Mouse (Mus musculus) neural tube, embryonic 12.5 days (tissue): Measurements from ENCODE around the gene Phf20. TPM values are rescaled to one million over a fixed set of nuclear protein-coding genes. Genes with fewer than 3 reads are reported as not detected.

Experiments
- ATAC-seq: fragments of 200-750 bp; cut with Nextera tagmentation; 2 replicates; pipeline ENCODE4 v1.8.0; 2017; ENCODE audit warnings: low read depth, mild to moderate bottlenecking, moderate TSS enrichment, moderate library complexity; ENCODE audit not compliant: low FRiP score
- H3K27ac ChIP-seq: fragments of 300-500 bp; sonication (generic); 2 replicates; pipeline ENCODE4 v1.5.1; 2016
- H3K27me3 ChIP-seq: fragments of 300-500 bp; sonication (generic); replicated peaks from 2 replicates; pipeline ENCODE4 v1.6.1; 2016; ENCODE audit warnings: mild to moderate bottlenecking
- H3K36me3 ChIP-seq: fragments of 300-500 bp; sonication (generic); 2 replicates; pipeline ENCODE4 v1.6.1; 2016; ENCODE audit warnings: mild to moderate bottlenecking
- H3K4me1 ChIP-seq: fragments of 300-500 bp; sonication (generic); 2 replicates; pipeline ENCODE4 v1.6.1; 2016
- H3K4me2 ChIP-seq: fragments of 300-500 bp; sonication (generic); replicated peaks from 2 replicates; pipeline ENCODE4 v1.6.1; 2016; ENCODE audit warnings: mild to moderate bottlenecking
- H3K4me3 ChIP-seq: fragments of 300-500 bp; sonication (generic); 2 replicates; pipeline ENCODE4 v1.5.1; 2016
- H3K9ac ChIP-seq: fragments of 300-500 bp; sonication (generic); 2 replicates; pipeline ENCODE4 v1.6.1; 2016; ENCODE audit warnings: mild to moderate bottlenecking
- H3K9me3 ChIP-seq: fragments of 300-500 bp; sonication (generic); 2 replicates; pipeline ENCODE4 v1.6.1; 2016; ENCODE audit warnings: mild to moderate bottlenecking
- WGBS: fragments of 180-500 bp; shearing (Covaris S2); methylation state at CpG from one replicate; pipeline ENCODE4 v1.1.7; 2016; 5-methylcytosine and 5-hydroxymethylcytosine counted together
- microRNA-seq: library from miRNA; unstranded; fragments of <30 nt; microRNA quantifications from one replicate; pipeline ENCODE4, GENCODE M21; 2017
- polyA plus RNA-seq: library from polyadenylated mRNA; unstranded; fragments of >200 nt; fragmentation: Nextera tagmentation; extraction: Ambion mirVana; gene quantifications from 2 replicates; pipeline ENCODE4 v1.2.1, GENCODE M21; 2016

Phf20 gene
- polyA plus RNA-seq, 1 experiment from 2014 or later: 91.0 TPM

DNA sequence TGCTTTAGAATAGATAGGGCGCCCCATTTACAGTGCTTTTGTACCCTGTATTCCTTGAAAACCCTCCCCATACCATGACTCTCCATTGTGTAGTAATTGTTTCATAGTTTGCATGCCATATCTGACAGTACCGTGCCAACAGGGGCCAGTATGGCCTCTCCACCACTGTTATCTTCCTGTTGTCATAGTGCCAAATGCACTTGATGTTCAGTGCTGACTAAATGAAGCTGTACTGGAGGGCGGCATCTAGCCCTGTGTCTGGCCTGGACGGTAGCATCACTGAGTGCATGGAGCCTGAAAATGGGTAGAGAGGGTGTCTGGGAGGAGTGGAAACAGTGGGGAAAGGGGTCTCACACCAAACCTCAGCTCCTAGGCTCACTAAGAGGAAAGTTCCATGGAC, 143.8 kb downstream of the Phf20 start:
- Histone ChIP-seq H3K4me3 (no peak overlapping the region), H3K27me3 (no peaks in the 10 kb centered on the region), H3K9ac (no peak overlapping the region), H3K27ac (no peak overlapping the region), H3K4me2 (no peak overlapping the region), H3K36me3 (no peaks in the 10 kb centered on the region), H3K9me3 (no peaks in the 10 kb centered on the region), H3K4me1 (no peaks in the 10 kb centered on the region)
- ATAC-seq: no peak
- WGBS: 91% methylated on average over 4 of the region's 4 CpGs

DNA sequence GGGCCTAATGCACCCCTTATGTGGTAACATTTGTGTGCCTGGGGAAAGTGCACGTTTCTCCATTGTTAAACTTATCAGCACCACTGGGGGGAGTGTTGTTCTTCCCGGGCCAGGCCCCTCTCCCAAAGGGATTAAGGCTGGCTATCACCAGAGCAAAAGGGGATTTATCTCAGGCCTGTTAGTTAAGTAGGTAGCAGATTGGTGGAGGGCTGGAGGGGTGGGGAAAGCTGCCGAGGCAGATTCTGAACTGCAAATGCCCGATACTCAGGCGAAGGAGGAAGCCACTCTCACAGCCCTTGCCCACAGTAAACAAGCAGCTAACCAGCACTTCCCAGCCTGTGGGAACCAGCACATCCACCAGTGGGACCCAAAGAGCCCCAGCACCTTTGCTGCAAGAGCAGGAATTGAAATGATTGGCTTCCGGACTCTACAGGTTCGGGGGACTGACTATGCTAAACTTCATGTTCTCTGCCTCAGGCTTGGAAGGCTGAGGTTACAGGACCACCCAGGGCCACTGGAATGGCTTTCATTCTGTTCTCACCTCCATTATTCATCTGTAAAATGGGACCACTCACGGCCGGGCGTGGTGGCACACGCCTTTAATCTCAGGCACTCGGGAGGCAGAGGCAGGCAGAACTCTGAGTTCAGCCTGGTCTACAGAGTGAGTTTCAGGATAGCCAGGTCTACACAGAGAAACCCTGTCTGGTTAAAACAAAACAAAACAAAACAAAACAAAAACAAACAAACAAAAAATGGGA, 148.7 kb downstream of the Phf20 start:
- no peaks in the 10 kb centered on the region for H3K4me1 ChIP-seq
- H3K4me3 ChIP-seq: no peak overlapping the region
- WGBS: 64% methylated on average over 12 of the region's 12 CpGs
- H3K27me3 ChIP-seq: no peaks in the 10 kb centered on the region
- H3K27ac ChIP-seq: no peak overlapping the region
- no peak for ATAC-seq
- no peak overlapping the region for H3K9ac ChIP-seq
- H3K36me3 ChIP-seq: no peaks in the 10 kb centered on the region
- H3K9me3 ChIP-seq: no peaks in the 10 kb centered on the region
- H3K4me2 ChIP-seq: no peak overlapping the region

DNA sequence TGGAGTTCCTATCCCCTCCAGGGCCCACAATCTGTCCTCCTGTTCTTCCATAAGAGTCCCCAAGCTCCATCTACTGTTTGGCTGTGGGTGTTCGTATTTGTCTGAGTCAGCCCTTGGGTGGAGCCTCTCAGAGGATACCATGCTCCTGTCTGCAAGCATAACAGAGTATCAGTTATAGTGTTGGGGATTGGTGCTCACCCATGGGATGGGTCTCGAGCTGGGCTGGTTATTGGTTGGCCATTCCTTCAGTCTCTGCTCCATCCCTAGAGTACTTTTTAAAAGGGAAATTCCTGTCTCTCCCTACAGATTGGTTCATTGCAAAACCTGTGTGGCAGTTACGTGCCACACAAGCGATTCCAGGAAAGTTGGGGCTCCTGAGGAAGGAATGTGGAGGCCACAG, 152.5 kb downstream of the Phf20 start:
- 83% methylated on average over 4 of the region's 4 CpGs for WGBS
- H3K4me3 ChIP-seq: no peak overlapping the region
- ATAC-seq: no peak
- H3K9ac ChIP-seq: no peak overlapping the region
- H3K36me3 ChIP-seq: no peaks in the 10 kb centered on the region
- no peaks in the 10 kb centered on the region for H3K9me3 ChIP-seq
- H3K4me1 ChIP-seq: no peaks in the 10 kb centered on the region
- H3K27me3 ChIP-seq: no peaks in the 10 kb centered on the region
- no peak overlapping the region for H3K4me2 ChIP-seq
- H3K27ac ChIP-seq: no peak overlapping the region

DNA sequence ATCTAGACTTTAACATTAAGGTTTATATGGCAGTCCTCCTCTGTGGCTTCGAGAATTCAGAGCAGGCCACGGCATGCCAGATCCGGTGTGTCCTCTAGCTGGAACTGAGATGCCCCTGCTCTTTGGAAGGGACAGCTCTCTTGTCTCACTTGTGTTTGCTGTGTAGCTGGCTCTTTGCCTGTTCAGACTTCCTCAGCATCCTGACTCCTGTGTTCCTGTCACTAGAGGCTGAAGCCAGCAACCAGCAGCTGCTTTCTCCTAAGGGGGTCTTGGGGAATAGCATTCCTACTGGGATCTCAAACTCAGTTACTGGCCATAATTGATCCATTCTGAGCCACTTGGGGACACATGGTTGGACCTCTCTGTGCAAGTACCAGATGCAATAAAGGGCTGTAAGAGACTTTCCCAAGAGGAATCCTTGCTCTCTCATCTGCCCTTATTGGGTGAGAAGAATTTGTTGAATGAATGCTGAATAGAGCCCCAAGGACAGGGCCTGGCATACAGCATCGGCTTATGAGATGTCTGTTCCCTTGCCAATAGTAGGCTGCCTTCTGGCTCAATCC, 153.1 kb downstream of the Phf20 start:
- H3K9me3 ChIP-seq: no peaks in the 10 kb centered on the region
- H3K4me3 ChIP-seq: no peak overlapping the region
- H3K36me3 ChIP-seq: no peaks in the 10 kb centered on the region
- WGBS: 89% methylated on average over 4 of the region's 4 CpGs
- H3K4me2 ChIP-seq: no peak overlapping the region
- ATAC-seq: no peak
- no peak overlapping the region for H3K9ac ChIP-seq
- H3K27ac ChIP-seq: no peak overlapping the region
- no peaks in the 10 kb centered on the region for H3K4me1 ChIP-seq
- H3K27me3 ChIP-seq: no peaks in the 10 kb centered on the region

DNA sequence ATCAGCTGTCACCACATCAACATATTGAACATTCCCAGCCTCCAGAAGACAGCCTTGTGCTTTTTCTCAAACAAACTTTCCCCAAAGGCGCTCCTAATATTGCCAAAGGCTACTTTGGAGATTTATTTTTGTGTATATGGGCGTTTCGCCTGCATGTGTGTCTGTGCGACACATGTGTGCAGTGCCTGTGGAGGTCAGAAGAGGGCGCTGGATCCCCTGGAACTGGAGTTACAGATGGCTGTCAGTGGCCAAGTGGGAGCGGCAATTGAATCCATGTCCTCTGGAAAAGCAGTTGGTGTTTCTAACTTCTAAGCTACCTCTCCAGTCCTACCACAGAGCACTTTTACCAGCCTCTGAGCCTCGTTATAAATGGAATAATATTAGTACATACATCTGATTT, 155.0 kb downstream of the Phf20 start:
- no peaks in the 10 kb centered on the region for H3K27me3 ChIP-seq
- no peak overlapping the region for H3K9ac ChIP-seq
- H3K4me3 ChIP-seq: no peak overlapping the region
- H3K9me3 ChIP-seq: no peaks in the 10 kb centered on the region
- no peak overlapping the region for H3K27ac ChIP-seq
- WGBS: 81% methylated on average over 7 of the region's 7 CpGs
- H3K4me2 ChIP-seq: no peak overlapping the region
- no peak for ATAC-seq
- no peaks in the 10 kb centered on the region for H3K4me1 ChIP-seq
- H3K36me3 ChIP-seq: no peaks in the 10 kb centered on the region

DNA sequence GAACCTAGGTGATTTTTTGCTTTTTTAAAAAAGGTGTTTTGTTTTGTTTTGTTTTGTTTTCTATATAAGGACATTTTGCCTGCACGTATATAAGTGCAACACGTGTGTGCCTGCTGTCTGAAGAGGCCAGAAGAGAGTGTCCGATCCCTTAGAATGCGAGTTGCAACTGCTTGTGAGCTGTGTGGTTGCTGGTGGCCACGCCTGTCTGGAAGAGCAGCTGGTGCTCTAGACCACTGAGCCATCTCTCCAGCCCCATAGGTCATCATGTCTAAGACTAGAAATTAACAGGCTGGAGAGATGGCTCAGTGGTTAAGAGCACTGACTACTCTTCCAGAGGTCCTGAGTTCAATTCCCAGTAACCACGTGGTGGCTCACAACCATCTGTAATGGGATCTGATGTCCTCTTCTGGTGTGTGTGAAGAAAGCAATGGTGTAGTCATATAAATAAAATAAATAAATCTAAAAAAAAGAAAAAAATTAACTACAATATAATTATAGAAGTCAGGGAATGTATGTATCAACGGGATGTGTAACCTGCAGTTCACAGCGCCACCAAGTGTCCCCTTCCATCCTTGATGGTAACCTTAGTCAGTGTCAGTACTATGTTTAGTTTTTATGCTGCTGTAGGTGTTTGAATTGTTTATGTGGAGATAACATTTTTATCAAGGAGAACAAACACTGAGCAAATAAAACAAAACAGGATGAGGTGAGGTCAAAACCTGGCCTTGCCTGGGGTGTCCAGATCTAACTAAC, 156.3 kb downstream of the Phf20 start:
- Histone ChIP-seq H3K4me2 (no peak overlapping the region), H3K4me3 (no peak overlapping the region), H3K9ac (no peak overlapping the region), H3K27me3 (no peaks in the 10 kb centered on the region), H3K36me3 (no peaks in the 10 kb centered on the region), H3K27ac (no peak overlapping the region), H3K9me3 (no peaks in the 10 kb centered on the region), H3K4me1 (no peaks in the 10 kb centered on the region)
- WGBS: 83% methylated on average over 8 of the region's 8 CpGs
- ATAC-seq: no peak

DNA sequence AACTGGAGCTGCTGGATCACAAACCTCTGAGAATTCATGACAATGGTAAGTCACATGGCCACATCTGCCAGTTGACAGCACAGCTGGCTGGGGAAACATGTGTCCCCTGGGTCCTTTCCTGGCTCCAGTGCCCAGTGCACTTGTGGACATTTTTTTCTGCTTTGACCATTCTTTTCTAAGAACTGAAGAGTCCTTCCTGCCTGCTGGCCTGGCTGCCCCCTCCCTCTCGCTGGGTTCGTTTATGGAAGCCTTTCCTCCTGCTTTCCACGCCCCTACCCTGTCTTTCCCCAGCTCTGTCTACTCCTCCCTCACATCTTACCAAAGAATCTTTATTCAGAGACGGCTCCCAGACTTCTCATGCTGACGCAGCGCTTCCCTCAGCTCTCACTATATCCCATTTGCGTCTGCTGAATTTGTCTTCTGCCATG, 157.0 kb downstream of the Phf20 start:
- WGBS: 54% methylated on average over 7 of the region's 7 CpGs
- no peaks in the 10 kb centered on the region for H3K27me3 ChIP-seq
- H3K9ac ChIP-seq: no peak overlapping the region
- ATAC-seq: no peak
- H3K4me2 ChIP-seq: no peak overlapping the region
- no peak overlapping the region for H3K27ac ChIP-seq
- no peaks in the 10 kb centered on the region for H3K4me1 ChIP-seq
- H3K36me3 ChIP-seq: no peaks in the 10 kb centered on the region
- no peaks in the 10 kb centered on the region for H3K9me3 ChIP-seq
- H3K4me3 ChIP-seq: no peak overlapping the region

DNA sequence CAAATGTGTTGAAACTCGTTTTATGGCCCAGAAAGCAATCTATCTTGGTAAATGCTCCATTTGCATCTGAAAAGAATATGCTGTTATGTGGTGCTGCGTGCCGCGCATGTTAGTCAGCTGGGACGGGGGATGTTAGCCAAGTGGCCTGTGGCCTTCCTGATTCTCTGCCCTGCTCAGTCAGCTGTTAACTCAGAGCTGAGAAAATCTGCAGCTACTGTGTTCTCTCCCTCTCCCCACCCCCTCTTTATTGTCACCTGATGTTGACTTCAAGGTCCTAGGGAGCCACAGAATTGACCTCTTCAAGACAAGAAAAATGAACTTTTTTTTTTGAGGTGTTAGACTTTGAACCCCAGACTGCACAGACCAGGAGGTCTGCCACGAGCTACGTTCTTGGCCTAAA, 159.8 kb downstream of the Phf20 start:
- Histone ChIP-seq H3K4me1 (no peaks in the 10 kb centered on the region), H3K4me2 (no peak overlapping the region), H3K9me3 (no peaks in the 10 kb centered on the region), H3K27me3 (no peaks in the 10 kb centered on the region), H3K4me3 (no peak overlapping the region), H3K36me3 (no peaks in the 10 kb centered on the region), H3K9ac (no peak overlapping the region), H3K27ac (no peak overlapping the region)
- ATAC-seq: no peak
- 47% methylated on average over 7 of the region's 7 CpGs for WGBS

Small RNAs within 50 kb of the gene (microRNA-seq; reads per million reads assigned to microRNA genes)
- not detected for gene Gm22759

Other genes with a start within 250 kb of the Phf20 start
- 19.3 and 23.0 TPM in 2 replicates for gene Cep250, start 240.0 kb upstream of the Phf20 start, polyA plus RNA-seq
- 1.8 and 2.0 TPM in 2 replicates for gene 6430550D23Rik, start 188.5 kb upstream of the Phf20 start, polyA plus RNA-seq
- 254 and 257 TPM in 2 replicates for gene Ergic3, start 188.4 kb upstream of the Phf20 start, polyA plus RNA-seq
- gene Fer1l4, start 143.5 kb upstream of the Phf20 start, polyA plus RNA-seq: not detected in 2 replicates
- gene Spag4, start 131.3 kb upstream of the Phf20 start, polyA plus RNA-seq: 6.6 and 7.9 TPM in 2 replicates
- gene Cpne1, start 84.5 kb upstream of the Phf20 start, polyA plus RNA-seq: 52.9 and 54.8 TPM in 2 replicates
- 31.8 and 48.5 TPM in 2 replicates for gene Rbm12, start 84.5 kb upstream of the Phf20 start, polyA plus RNA-seq
- 27.9 and 30.2 TPM in 2 replicates for gene Gm28036, start 69.4 kb upstream of the Phf20 start, polyA plus RNA-seq
- 445 and 476 TPM in 2 replicates for gene Romo1, start 52.4 kb upstream of the Phf20 start, polyA plus RNA-seq
- gene Nfs1, start 52.3 kb upstream of the Phf20 start, polyA plus RNA-seq: 34.4 and 34.6 TPM in 2 replicates
- gene Rbm39, start 16.2 kb upstream of the Phf20 start, polyA plus RNA-seq: 583 and 625 TPM in 2 replicates
- gene Cnbd2, start 115.8 kb downstream of the Phf20 start, polyA plus RNA-seq: 6.5 and 7.0 TPM in 2 replicates
- 117 and 122 TPM in 2 replicates for gene Scand1, start 116.2 kb downstream of the Phf20 start, polyA plus RNA-seq
- gene Epb41l1, start 224.4 kb downstream of the Phf20 start, polyA plus RNA-seq: 5.0 and 5.1 TPM in 2 replicates